In the genomic region with DNA sequence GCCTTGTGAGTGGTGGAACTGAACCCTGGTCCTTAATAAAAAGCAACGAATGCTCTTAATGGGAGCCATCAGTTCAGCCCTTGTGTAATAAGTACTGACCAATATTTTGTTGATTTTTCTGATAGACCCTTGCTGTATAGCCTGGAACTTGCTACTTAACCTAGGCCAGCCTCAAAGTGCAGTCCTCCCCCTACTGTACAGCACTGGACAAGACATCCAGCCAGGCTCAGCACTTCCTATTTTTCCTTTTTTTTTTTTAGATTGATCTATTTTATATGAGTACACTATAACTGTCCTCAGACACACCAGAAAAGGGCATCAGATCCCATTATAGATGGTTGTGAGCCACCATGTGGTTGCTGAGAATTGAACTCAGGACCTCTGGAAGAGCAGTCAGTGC, we compare ENCODE assay signal across 20 mouse cellular contexts. TPM values are rescaled to one million over a fixed set of nuclear protein-coding genes. Genes with fewer than 3 reads are reported as not detected.
A peak's percentile ranks its signal among the peaks of the same experiment; 100 is the strongest.
DNase-seq lines count a peak whose midpoint lies in the region; ATAC-seq and TF ChIP-seq lines count a peak whose summit lies in the region.
"Had no signal": no experiment of that assay in that cellular context is flagged by ENCODE, and none has a peak within 500 bp of the region (broad histone marks: within the 10 kb centered on the region; RNA-seq: fewer than 3 reads in every experiment).

No protein-coding gene starts in this region.

- no peak for TF ChIP-seq EP300 in ES-Bruce4 (IDR thresholded peaks at IDR 0.05; ENCODE audit: insufficient read depth, low read depth, low read length)

- H3K9me3 ChIP-seq in forebrain, postnatal 0 days (ENCODE audit: low read length) = no peaks in the 10 kb centered on the region
- no peaks in the 10 kb centered on the region for H3K9me3 ChIP-seq in forebrain, embryonic 16.5 days (ENCODE audit: control insufficient read depth, low read length)
- no peaks in the 10 kb centered on the region for H3K9me3 ChIP-seq in kidney, postnatal 0 days (replicated peaks; ENCODE audit: low read length)
- H3K9me3 ChIP-seq in ES-Bruce4 (replicated peaks; ENCODE audit: control insufficient read depth, insufficient read depth, low read length, poor library complexity, severe bottlenecking) = no peaks in the 10 kb centered on the region
- H3K9me3 ChIP-seq: embryonic facial prominence, embryonic 12.5 days; forebrain, embryonic 12.5 days; hindbrain, embryonic 13.5 days had no signal

- no peak overlapping the region for H3K27ac ChIP-seq in forebrain, postnatal 0 days (ENCODE audit: low read depth, low read length)
- H3K27ac ChIP-seq in forebrain, embryonic 16.5 days (ENCODE audit: low read length) = no peak overlapping the region
- H3K27ac ChIP-seq in kidney, postnatal 0 days = no peak overlapping the region
- H3K27ac ChIP-seq in ES-Bruce4 (ENCODE audit: insufficient read depth, low read length) = peak overlapping the region; percentile 97
- H3K27ac ChIP-seq: embryonic facial prominence, embryonic 12.5 days; forebrain, embryonic 12.5 days; gastrocnemius, adult 2 months; hindbrain, embryonic 13.5 days; hindbrain, postnatal 0 days had no signal

- DNase-seq in forebrain, postnatal 0 days = no peak
- no peak for DNase-seq in kidney, postnatal 0 days (ENCODE audit: low spot score)
- DNase-seq in kidney, postnatal 36 days = no peak
- DNase-seq in MEL-GATA-1-ER (ENCODE audit: extremely low read depth, low read depth) = peak; percentile 17
- no peak for DNase-seq in embryo, embryonic 9.5 days (ENCODE audit: extremely low spot score)
- DNase-seq in neural tube, embryonic 10.5 days (ENCODE audit: extremely low spot score, low spot score) = no peak
- DNase-seq: adrenal gland, adult 8-10 months; adrenal gland, postnatal 36 days; cerebellum, adult 2 months; cerebellum, postnatal 14 days; embryo, embryonic 11 days; gastrocnemius, adult 2 months; gastrocnemius, postnatal 25 days; heart, postnatal 14 days had no signal

- no peak for ATAC-seq in forebrain, postnatal 0 days
- no peak for ATAC-seq in forebrain, embryonic 16.5 days
- ATAC-seq in kidney, postnatal 0 days (replicated peaks; ENCODE audit: low FRiP score, low read depth) = no peak
- ATAC-seq: hindbrain, postnatal 0 days had no signal

- 87% methylated on average over 1 of the region's 1 CpGs for WGBS in forebrain, postnatal 0 days
- WGBS in forebrain, embryonic 16.5 days = 93% methylated on average over 1 of the region's 1 CpGs
- 87% methylated on average over 1 of the region's 1 CpGs for WGBS in kidney, postnatal 0 days

- H3K36me3 ChIP-seq in forebrain, postnatal 0 days (ENCODE audit: insufficient read depth) = peaks cover 20% of the 10 kb centered on the region
- H3K36me3 ChIP-seq in forebrain, embryonic 16.5 days (ENCODE audit: control insufficient read depth, insufficient read depth) = peaks cover 2% of the 10 kb centered on the region; the same call in 1 of the 2 replicates
- 0 out of 2 replicates have a peak, but pooled peaks cover 2% of the 10 kb centered on the region for H3K36me3 ChIP-seq in kidney, postnatal 0 days (ENCODE audit: insufficient read depth, low read length)
- peaks cover 18% of the 10 kb centered on the region for H3K36me3 ChIP-seq in ES-Bruce4 (ENCODE audit: control insufficient read depth, insufficient read depth, low read length, poor library complexity, severe bottlenecking)

- TF ChIP-seq CTCF in forebrain, postnatal 0 days (IDR thresholded peaks at IDR 0.05; ENCODE audit: low read depth) = 0 out of 2 replicates have a peak, but pooled peaks have one; percentile 10
- peak; percentile 15; the same call in 1 of the 2 replicates for TF ChIP-seq CTCF in kidney, postnatal 0 days (IDR thresholded peaks at IDR 0.05; ENCODE audit: low read depth)
- TF ChIP-seq CTCF in ES-Bruce4 (IDR thresholded peaks at IDR 0.05; ENCODE audit: low read depth, low read length) = no peak

- H3K4me3 ChIP-seq in forebrain, postnatal 0 days (ENCODE audit: low read depth, low read length) = no peak overlapping the region
- no peak overlapping the region for H3K4me3 ChIP-seq in forebrain, embryonic 16.5 days (replicated peaks; ENCODE audit: low read length)
- no peak overlapping the region for H3K4me3 ChIP-seq in kidney, postnatal 0 days (replicated peaks; ENCODE audit: low read depth, low read length)
- H3K4me3 ChIP-seq in ES-Bruce4 (ENCODE audit: low read depth, low read length) = no peak overlapping the region
- H3K4me3 ChIP-seq: embryonic facial prominence, embryonic 12.5 days; forebrain, embryonic 12.5 days; gastrocnemius, adult 2 months; hindbrain, embryonic 13.5 days had no signal

- TF ChIP-seq POLR2A in ES-Bruce4 (IDR thresholded peaks at IDR 0.05; ENCODE audit: insufficient read depth, low read length) = no peak

- H3K9ac ChIP-seq in forebrain, postnatal 0 days = no peak overlapping the region
- no peak overlapping the region for H3K9ac ChIP-seq in forebrain, embryonic 16.5 days (replicated peaks; ENCODE audit: low read depth, low read length)
- H3K9ac ChIP-seq in kidney, postnatal 0 days (ENCODE audit: low read depth, low read length) = no peak overlapping the region
- H3K9ac ChIP-seq in ES-Bruce4 (ENCODE audit: low read depth, poor library complexity, severe bottlenecking) = 0 out of 2 replicates have a peak overlapping the region, but pooled peaks have one; percentile 13
- H3K9ac ChIP-seq: embryonic facial prominence, embryonic 12.5 days; forebrain, embryonic 12.5 days; hindbrain, embryonic 13.5 days had no signal

- H3K27me3 ChIP-seq in forebrain, postnatal 0 days (ENCODE audit: insufficient read depth, low read length) = no peaks in the 10 kb centered on the region
- H3K27me3 ChIP-seq in forebrain, embryonic 16.5 days (replicated peaks; ENCODE audit: control insufficient read depth, insufficient read depth, low read length) = no peaks in the 10 kb centered on the region
- no peaks in the 10 kb centered on the region for H3K27me3 ChIP-seq in kidney, postnatal 0 days (ENCODE audit: insufficient read depth, low read length)
- H3K27me3 ChIP-seq in ES-Bruce4 (ENCODE audit: control insufficient read depth, insufficient read depth, low read length, poor library complexity, severe bottlenecking) = no peaks in the 10 kb centered on the region
- H3K27me3 ChIP-seq: embryonic facial prominence, embryonic 12.5 days; forebrain, embryonic 12.5 days; hindbrain, embryonic 13.5 days had no signal

- peaks cover 6% of the 10 kb centered on the region; the same call in 1 of the 2 replicates for H3K4me1 ChIP-seq in forebrain, postnatal 0 days (ENCODE audit: insufficient read depth)
- H3K4me1 ChIP-seq in forebrain, embryonic 16.5 days (replicated peaks; ENCODE audit: control insufficient read depth, insufficient read depth, low read length) = peaks cover 13% of the 10 kb centered on the region
- 0 out of 2 replicates have a peak, but pooled peaks cover 4% of the 10 kb centered on the region for H3K4me1 ChIP-seq in kidney, postnatal 0 days (replicated peaks; ENCODE audit: insufficient read depth, low read length)
- peaks cover 1% of the 10 kb centered on the region for H3K4me1 ChIP-seq in ES-Bruce4 (ENCODE audit: control insufficient read depth, insufficient read depth, low read length)

- H3K4me2 ChIP-seq in forebrain, postnatal 0 days (ENCODE audit: low read depth) = no peak overlapping the region
- H3K4me2 ChIP-seq in forebrain, embryonic 16.5 days (ENCODE audit: low read length) = no peak overlapping the region
- H3K4me2 ChIP-seq in kidney, postnatal 0 days (ENCODE audit: low read length) = no peak overlapping the region
- H3K4me2 ChIP-seq: embryonic facial prominence, embryonic 12.5 days; forebrain, embryonic 12.5 days; hindbrain, embryonic 13.5 days had no signal

RNA-seq across cellular contexts. Expression of a gene that starts 12.1 kb away (rescaled TPM):
- total RNA-seq in forebrain, postnatal 0 days (2014; rRNA removed) = 83.9 and 90.7 TPM in 2 replicates
- polyA plus RNA-seq in forebrain, postnatal 0 days (2015; fragmentation: Nextera tagmentation; extraction: Ambion mirVana) = 226 and 284 TPM in 2 replicates
- 168 and 171 TPM in 2 replicates for polyA plus RNA-seq in forebrain, embryonic 16.5 days (2015; fragmentation: Nextera tagmentation; extraction: Ambion mirVana)
- 256 and 279 TPM in 2 replicates for polyA plus RNA-seq in kidney, postnatal 0 days (2015; fragmentation: Nextera tagmentation; extraction: Ambion mirVana)
- 61.8 and 69.3 TPM in 2 replicates for polyA plus RNA-seq in ES-Bruce4 (2011; ENCODE audit: insufficient read depth, insufficient read length, low read depth, missing spikeins)

RNA-seq across cellular contexts. Expression of a gene that starts 58.8 kb away (rescaled TPM):
- 39.6 and 48.1 TPM in 2 replicates for total RNA-seq in forebrain, postnatal 0 days (2014; rRNA removed)
- polyA plus RNA-seq in forebrain, postnatal 0 days (2015; fragmentation: Nextera tagmentation; extraction: Ambion mirVana) = 28.4 and 33.4 TPM in 2 replicates
- 35.2 TPM in 2 replicates for polyA plus RNA-seq in forebrain, embryonic 16.5 days (2015; fragmentation: Nextera tagmentation; extraction: Ambion mirVana)
- polyA plus RNA-seq in kidney, postnatal 0 days (2015; fragmentation: Nextera tagmentation; extraction: Ambion mirVana) = 22.8 and 23.0 TPM in 2 replicates
- polyA plus RNA-seq in ES-Bruce4 (2011; ENCODE audit: insufficient read depth, insufficient read length, low read depth, missing spikeins) = 10.6 and 11.7 TPM in 2 replicates
